Mouse (Mus musculus): Measurements from ENCODE around the gene Safb. TPM values are rescaled to one million over a fixed set of nuclear protein-coding genes. Genes with fewer than 3 reads are reported as not detected.

The Safb gene
- polyA plus RNA-seq, 1 experiment from 2014 or later, result 103 TPM

DNA sequence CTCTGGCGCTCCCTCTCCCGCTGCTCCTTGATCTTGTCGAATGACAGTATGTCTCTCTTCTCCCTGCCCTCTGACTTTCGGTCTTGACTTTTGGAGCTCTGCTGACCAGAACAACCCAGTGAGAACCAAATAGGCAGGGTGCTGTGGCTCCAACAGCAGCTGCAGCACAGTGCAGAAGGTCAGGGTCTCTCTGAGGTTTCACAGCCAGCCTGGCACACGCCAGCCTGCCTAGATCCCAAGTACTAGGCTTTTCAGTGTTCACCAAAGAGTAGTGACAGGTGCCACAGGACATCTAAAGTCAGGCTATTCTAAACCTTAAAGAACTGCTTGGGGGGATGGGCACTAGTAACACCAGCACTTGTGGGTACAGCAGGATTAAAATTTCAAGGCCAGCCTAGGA is 17.7 kb upstream of the Safb start:
- Histone ChIP-seq H3K27me3 (replicated peaks) (no peaks in the 10 kb centered on the region), H3K4me3 (replicated peaks) (no peak overlapping the region), H3K4me2 (no peak overlapping the region), H3K27ac (replicated peaks) (no peak overlapping the region), H3K4me1 (no peaks in the 10 kb centered on the region), H3K9ac (replicated peaks) (no peak overlapping the region), H3K36me3 (peaks cover 99% of the 10 kb centered on the region), H3K9me3 (replicated peaks) (no peaks in the 10 kb centered on the region)
- no peak for ATAC-seq (ENCODE audit: low FRiP score)
- 91% methylated on average over 5 of the region's 5 CpGs for WGBS

DNA sequence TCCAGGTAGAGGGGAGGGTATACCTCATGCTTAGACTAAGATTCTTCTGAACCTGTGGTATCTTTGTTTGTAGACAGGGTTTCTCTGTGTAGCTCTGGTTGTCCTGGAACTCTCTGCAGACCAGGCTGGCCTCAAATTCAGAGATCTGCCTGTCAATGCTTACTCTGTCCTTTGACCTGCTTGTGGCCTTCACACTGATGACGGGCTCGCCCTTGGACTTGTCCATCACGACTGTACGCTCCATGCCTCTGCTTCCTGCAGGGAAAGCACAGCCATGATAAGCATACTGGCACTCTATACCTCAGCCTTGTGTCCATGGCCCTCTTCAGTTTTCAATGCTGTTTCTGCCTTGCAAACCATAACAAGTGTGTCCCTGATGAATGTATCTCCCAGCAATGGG is 17.3 kb upstream of the Safb start:
- ATAC-seq (ENCODE audit: low FRiP score), result no peak
- no peaks in the 10 kb centered on the region for H3K9me3 ChIP-seq (replicated peaks)
- H3K36me3 ChIP-seq, result peaks cover 99% of the 10 kb centered on the region
- no peak overlapping the region for H3K9ac ChIP-seq (replicated peaks)
- no peak overlapping the region for H3K27ac ChIP-seq (replicated peaks)
- 98% methylated on average over 4 of the region's 4 CpGs for WGBS
- no peak overlapping the region for H3K4me3 ChIP-seq (replicated peaks)
- no peaks in the 10 kb centered on the region for H3K27me3 ChIP-seq (replicated peaks)
- H3K4me2 ChIP-seq, result no peak overlapping the region
- no peaks in the 10 kb centered on the region; the same call in 1 of the 2 replicates for H3K4me1 ChIP-seq

DNA sequence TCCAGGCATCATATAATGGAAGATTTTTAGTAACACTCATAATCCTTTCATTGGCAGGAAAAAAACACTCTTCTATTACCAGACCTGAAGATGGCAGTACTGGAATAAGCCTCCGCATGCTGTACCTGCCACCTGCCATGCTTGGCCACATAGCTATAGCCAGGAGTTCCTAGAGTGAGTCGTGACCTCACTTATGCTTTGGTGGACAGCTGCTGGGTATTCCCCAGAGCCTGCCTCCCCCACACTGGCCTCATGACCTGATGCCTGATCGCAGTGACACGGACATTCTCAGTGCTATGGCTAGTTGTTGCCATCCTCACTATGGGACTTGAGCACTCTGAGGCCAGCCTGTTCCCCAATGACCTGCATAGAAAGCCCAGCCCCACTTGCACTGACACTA is 14.3 kb upstream of the Safb start:
- H3K9ac ChIP-seq (replicated peaks), result no peak overlapping the region
- H3K4me1 ChIP-seq, result no peaks in the 10 kb centered on the region; the same call in 1 of the 2 replicates
- H3K36me3 ChIP-seq, result peaks cover 97% of the 10 kb centered on the region
- H3K9me3 ChIP-seq (replicated peaks), result no peaks in the 10 kb centered on the region
- WGBS, result 92% methylated on average over 4 of the region's 4 CpGs
- H3K4me2 ChIP-seq, result no peak overlapping the region
- no peaks in the 10 kb centered on the region for H3K27me3 ChIP-seq (replicated peaks)
- no peak overlapping the region for H3K4me3 ChIP-seq (replicated peaks)
- H3K27ac ChIP-seq (replicated peaks), result no peak overlapping the region
- ATAC-seq (ENCODE audit: low FRiP score), result no peak

DNA sequence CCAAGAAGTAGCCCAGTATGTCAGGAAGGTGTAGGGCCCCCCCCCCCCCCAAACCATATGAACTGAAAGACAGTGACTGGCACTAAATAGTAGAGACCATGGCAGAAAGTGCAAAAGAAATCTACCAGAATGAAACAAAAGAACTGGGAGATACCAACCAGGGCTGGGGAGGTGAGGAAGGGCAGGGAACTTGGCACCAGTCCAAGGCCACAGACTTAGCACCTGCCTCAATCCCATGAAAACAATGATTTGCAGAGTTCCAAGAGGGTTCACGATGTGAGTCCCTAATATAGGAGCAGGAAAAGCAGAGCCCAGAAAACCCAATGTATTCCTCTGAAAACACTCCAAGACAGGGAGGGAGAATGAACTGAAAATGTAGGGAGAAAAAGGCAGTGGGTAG is 12.5 kb upstream of the Safb start:
- no peak overlapping the region for H3K4me3 ChIP-seq (replicated peaks)
- ATAC-seq (ENCODE audit: low FRiP score), result no peak
- no peak overlapping the region for H3K9ac ChIP-seq (replicated peaks)
- H3K4me2 ChIP-seq, result no peak overlapping the region
- H3K27ac ChIP-seq (replicated peaks), result no peak overlapping the region
- no peaks in the 10 kb centered on the region for H3K27me3 ChIP-seq (replicated peaks)
- H3K9me3 ChIP-seq (replicated peaks), result no peaks in the 10 kb centered on the region
- WGBS, result 17% methylated on average over 1 of the region's 1 CpGs
- H3K4me1 ChIP-seq, result no peaks in the 10 kb centered on the region; the same call in 1 of the 2 replicates
- H3K36me3 ChIP-seq, result peaks cover 90% of the 10 kb centered on the region

DNA sequence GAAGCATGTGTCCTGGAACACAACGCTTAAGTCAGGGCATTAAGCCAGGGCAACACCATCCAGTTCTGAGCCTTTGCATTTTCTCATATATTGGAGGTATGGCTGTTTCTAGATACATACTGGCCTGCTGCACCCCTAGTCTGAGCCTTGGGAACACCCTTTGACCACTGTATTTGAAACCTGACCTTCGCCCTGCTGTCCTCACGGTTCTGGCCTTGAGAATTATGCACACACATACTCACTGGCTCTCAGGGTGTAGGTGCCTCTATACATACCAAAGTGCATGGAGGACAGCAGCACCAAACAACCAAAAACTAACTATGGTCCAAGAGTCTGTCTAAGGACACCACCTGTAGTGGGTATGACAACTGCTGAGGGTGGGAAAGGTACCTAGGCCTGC is 11.7 kb upstream of the Safb start:
- Histone ChIP-seq H3K4me3 (replicated peaks) (no peak overlapping the region), H3K27me3 (replicated peaks) (no peaks in the 10 kb centered on the region), H3K9ac (replicated peaks) (no peak overlapping the region), H3K27ac (replicated peaks) (no peak overlapping the region), H3K4me2 (no peak overlapping the region), H3K4me1 (no peaks in the 10 kb centered on the region; the same call in 1 of the 2 replicates), H3K9me3 (replicated peaks) (no peaks in the 10 kb centered on the region), H3K36me3 (peaks cover 90% of the 10 kb centered on the region)
- WGBS, result 87% methylated on average over 3 of the region's 3 CpGs
- ATAC-seq (ENCODE audit: low FRiP score), result no peak

DNA sequence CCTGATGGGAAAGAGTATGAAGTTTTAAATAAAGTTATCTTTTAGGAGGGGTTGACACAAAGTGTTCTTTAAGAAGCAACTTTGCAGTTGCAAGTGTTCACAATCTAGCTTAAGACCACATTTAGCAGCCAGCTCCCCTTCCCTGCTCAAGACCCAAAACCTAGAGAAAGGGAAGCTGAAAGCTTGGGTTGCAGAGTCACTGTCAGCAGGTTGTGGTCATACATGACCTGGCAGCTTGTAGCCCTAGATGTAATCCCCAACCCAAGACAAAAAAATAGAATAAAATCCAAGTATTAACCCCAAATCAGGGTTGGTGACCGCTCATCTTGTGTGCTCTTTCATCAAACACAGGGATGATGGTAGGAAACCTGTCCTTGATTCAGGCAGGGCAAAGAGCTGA is 1.6 kb upstream of the Safb start:
- Histone ChIP-seq H3K36me3 (peaks cover 52% of the 10 kb centered on the region), H3K27me3 (replicated peaks) (no peaks in the 10 kb centered on the region), H3K27ac (replicated peaks) (peak overlapping the region; percentile 95; the same call in 1 of the 2 replicates), H3K4me1 (peaks cover 56% of the 10 kb centered on the region), H3K9ac (replicated peaks) (peak overlapping the region; percentile 87), H3K4me2 (peak overlapping the region; percentile 92), H3K9me3 (replicated peaks) (no peaks in the 10 kb centered on the region), H3K4me3 (replicated peaks) (peak overlapping the region; percentile 88)
- ATAC-seq (ENCODE audit: low FRiP score), result no peak
- WGBS, result 86% methylated on average over 1 of the region's 1 CpGs

DNA sequence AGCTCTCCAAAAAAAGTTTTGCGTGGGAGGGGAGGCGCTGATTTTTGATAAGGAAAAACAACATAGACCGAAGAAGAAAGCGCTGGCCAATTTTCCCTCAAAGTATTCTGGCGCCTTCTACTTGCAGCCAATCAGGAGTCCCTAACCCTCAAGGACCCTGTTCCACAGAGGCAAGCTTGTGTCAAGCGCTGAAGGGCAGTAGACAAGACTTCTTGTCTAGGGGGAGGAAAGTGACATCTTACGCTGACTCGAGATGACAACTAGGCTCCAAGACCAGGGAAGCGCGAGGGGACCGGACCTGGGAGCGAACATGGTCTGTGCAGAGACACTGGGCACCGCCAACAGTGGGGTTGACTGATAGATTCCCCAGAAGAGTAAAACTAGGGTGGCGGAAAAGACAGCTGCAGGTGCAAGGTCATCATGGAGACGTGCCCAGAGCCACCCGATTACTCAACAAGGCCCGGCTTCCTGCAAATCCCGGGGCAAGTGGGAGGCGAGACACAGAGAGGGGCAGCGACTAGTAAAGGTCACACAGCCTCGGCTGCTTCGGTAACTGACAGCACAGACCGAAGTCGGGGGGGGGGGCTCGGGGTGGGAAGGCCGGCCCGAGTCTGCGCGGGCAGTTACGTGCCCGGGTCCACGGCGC is 891 bp upstream of the Safb start:
- H3K36me3 ChIP-seq, result peaks cover 51% of the 10 kb centered on the region
- peak; percentile 0; the same call in 1 of the 2 replicates for ATAC-seq (ENCODE audit: low FRiP score)

DNA sequence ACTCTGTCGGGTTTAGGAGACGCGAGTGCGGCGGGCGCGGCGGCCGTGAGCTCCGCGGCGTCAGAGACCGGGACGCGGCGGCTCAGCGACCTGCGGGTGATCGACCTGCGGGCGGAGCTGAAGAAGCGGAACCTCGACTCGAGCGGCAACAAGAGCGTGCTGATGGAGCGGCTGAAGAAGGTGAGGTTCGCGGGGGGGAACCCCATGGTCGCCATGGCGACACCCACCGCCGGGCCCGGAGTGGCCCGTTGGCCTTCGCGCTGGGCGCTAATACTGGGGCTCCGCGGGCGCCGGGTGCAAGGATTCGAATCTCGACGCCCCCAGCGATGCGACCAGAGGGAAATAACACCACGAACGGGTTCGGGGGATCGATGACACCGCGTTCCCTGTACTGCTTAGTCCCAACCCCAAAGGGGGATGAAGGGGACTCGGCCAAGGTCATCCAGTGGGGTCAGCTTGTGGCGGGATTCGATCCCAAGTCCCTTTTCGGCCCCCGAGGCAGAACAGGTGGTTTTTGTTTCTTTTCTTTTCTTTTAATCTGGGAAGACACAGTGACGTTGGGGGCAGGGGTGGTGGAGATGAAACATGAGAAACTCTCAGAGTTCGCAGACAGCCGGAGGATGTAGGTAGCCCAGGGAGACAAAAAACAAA is 671 bp downstream of the Safb start:
- Histone ChIP-seq H3K27ac (replicated peaks) (peak overlapping the region; percentile 95), H3K9ac (replicated peaks) (peak overlapping the region; percentile 86), H3K36me3 (peaks cover 51% of the 10 kb centered on the region), H3K4me2 (peak overlapping the region; percentile 88), H3K27me3 (replicated peaks) (no peaks in the 10 kb centered on the region), H3K4me3 (replicated peaks) (peak overlapping the region; percentile 71), H3K9me3 (replicated peaks) (no peaks in the 10 kb centered on the region), H3K4me1 (peaks cover 67% of the 10 kb centered on the region)
- peak; percentile 8 for ATAC-seq (ENCODE audit: low FRiP score)
- under 1% methylated on average over 61 of the region's 61 CpGs for WGBS

More for the DNA sequence above, 891 bp upstream of the Safb start:
- 5% methylated on average over 33 of the region's 33 CpGs for WGBS
- Histone ChIP-seq H3K27me3 (replicated peaks) (no peaks in the 10 kb centered on the region), H3K27ac (replicated peaks) (peak overlapping the region; percentile 95), H3K4me1 (peaks cover 62% of the 10 kb centered on the region), H3K9me3 (replicated peaks) (no peaks in the 10 kb centered on the region), H3K4me2 (peak overlapping the region; percentile 92), H3K4me3 (replicated peaks) (peak overlapping the region; percentile 88), H3K9ac (replicated peaks) (peak overlapping the region; percentile 87)

DNA sequence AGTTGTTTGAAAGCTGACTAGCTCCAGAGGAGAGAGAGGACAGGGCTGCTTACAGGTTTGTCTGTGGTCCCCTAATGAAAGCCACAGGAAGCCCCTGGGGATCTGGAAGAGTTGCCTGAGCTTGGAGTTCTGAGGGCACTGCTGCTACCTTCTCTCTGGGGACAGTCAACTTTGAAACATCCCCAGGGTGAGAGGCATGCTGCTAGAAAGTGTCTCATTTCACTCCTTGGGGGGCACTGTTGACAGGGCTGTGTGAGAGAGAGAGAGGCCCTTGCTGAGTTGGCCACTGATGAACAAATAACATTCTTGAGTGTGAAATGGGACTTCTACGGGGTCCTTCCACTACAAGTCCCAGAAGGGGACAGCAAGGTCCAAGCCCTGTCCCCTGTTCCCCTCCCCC is 3.1 kb downstream of the Safb start:
- Histone ChIP-seq H3K36me3 (peaks cover 56% of the 10 kb centered on the region), H3K9ac (replicated peaks) (no peak overlapping the region), H3K4me1 (peaks cover 59% of the 10 kb centered on the region)

DNA sequence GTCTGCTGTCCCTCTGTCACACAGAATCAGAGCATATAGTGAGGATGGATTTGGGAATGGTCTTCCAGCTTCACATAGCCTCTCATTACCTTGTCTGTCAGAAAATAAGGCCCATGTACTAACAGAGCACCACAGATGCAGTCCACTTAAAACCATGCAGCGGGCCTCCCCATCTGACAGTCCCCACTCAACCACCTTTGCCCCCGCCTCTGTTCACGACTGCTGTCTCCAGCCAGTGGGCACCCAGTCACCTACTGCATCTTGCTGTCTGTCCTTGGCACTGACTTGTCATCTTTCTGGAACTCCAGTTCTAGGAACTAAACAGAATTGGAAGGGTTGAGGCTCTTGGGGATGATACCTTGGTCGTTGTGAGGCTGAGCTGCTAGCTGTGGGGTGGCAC is 4.3 kb downstream of the Safb start:
- H3K36me3 ChIP-seq, result peaks cover 63% of the 10 kb centered on the region
- no peaks in the 10 kb centered on the region for H3K9me3 ChIP-seq (replicated peaks)
- H3K4me2 ChIP-seq, result no peak overlapping the region
- no peaks in the 10 kb centered on the region for H3K27me3 ChIP-seq (replicated peaks)
- 100% methylated on average over 4 of the region's 4 CpGs for whole genome bisulfite sequencing
- ATAC-seq (ENCODE audit: low FRiP score), result no peak
- peaks cover 50% of the 10 kb centered on the region for H3K4me1 ChIP-seq
- no peak overlapping the region for H3K4me3 ChIP-seq (replicated peaks)
- H3K9ac ChIP-seq (replicated peaks), result no peak overlapping the region
- no peak overlapping the region for H3K27ac ChIP-seq (replicated peaks)

More for the DNA sequence above, 3.1 kb downstream of the Safb start:
- no peak overlapping the region for H3K27ac ChIP-seq (replicated peaks)
- peak overlapping the region; percentile 88; the same call in 1 of the 2 replicates for H3K4me2 ChIP-seq
- no peak overlapping the region for H3K4me3 ChIP-seq (replicated peaks)
- H3K9me3 ChIP-seq (replicated peaks), result no peaks in the 10 kb centered on the region
- WGBS, result 68% methylated on average over 1 of the region's 1 CpGs
- H3K27me3 ChIP-seq (replicated peaks), result no peaks in the 10 kb centered on the region
- ATAC-seq (ENCODE audit: low FRiP score), result no peak

DNA sequence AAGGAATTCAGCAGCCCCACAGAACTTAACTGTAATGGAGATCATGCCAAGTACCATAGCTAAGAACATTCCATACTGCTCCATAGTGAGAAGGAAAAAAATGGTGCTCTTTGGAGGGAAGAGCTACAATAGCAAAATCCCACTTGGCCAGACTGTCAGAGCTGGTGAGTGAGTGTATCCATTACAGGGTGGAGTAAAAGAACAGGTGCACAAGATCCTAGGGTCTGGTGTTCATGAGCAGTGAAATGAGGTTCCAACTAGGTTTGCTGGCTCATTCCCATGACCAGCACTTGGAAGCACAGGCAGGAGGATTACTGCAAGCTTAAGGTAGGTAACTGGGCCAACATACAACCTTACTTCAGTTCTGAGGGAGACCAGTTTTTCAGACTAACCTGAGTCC is 7.9 kb downstream of the Safb start:
- peaks cover 91% of the 10 kb centered on the region for H3K36me3 ChIP-seq
- peaks cover 31% of the 10 kb centered on the region for H3K4me1 ChIP-seq
- no peak for ATAC-seq (ENCODE audit: low FRiP score)

DNA sequence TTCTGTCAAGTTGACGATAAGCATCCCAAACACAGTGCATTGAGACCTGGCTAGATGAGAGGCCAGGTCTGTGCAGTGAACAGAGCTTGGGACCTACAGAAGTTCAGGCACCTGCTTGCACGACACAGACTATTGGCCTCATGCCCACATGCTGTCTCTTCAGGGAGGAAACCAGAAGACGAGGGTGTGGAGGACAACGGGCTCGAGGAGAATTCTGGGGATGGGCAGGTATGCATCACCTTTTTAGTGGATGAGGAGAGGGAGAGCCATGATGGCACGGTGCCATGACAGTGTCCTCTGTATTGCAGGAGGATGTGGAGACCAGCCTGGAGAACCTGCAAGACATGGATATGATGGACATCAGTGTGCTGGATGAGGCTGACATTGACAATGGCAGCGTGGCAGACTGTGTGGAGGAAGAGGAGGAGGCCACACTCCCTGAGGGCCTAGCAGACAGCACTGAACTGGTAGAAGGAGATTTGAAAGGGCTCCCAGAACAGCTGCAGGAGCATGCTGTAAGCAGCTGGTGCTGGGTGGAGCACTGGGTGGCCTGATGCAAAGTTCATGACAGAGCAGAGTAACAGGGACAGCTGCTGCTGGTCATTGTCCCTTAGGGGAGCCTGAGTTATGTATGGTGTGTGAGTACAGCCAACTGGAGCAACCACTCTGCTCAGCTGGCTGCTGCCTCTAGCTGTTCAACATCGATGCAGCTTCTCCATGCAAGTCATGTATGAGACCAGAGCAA is 9.1 kb downstream of the Safb start:
- peaks cover 87% of the 10 kb centered on the region for H3K36me3 ChIP-seq
- 90% methylated on average over 8 of the region's 8 CpGs for WGBS
- H3K4me3 ChIP-seq (replicated peaks), result no peak overlapping the region
- no peaks in the 10 kb centered on the region for H3K9me3 ChIP-seq (replicated peaks)
- H3K4me2 ChIP-seq, result no peak overlapping the region
- H3K27ac ChIP-seq (replicated peaks), result no peak overlapping the region
- peaks cover 20% of the 10 kb centered on the region for H3K4me1 ChIP-seq
- no peak overlapping the region for H3K9ac ChIP-seq (replicated peaks)
- H3K27me3 ChIP-seq (replicated peaks), result no peaks in the 10 kb centered on the region
- no peak for ATAC-seq (ENCODE audit: low FRiP score)

More for the DNA sequence above, 7.9 kb downstream of the Safb start:
- Histone ChIP-seq H3K4me2 (no peak overlapping the region), H3K27ac (replicated peaks) (no peak overlapping the region), H3K9me3 (replicated peaks) (no peaks in the 10 kb centered on the region), H3K9ac (replicated peaks) (no peak overlapping the region), H3K27me3 (replicated peaks) (no peaks in the 10 kb centered on the region), H3K4me3 (replicated peaks) (no peak overlapping the region)
